Mouse (Mus musculus): Measurements from ENCODE around the gene Bmp2k. TPM values are rescaled to one million over a fixed set of nuclear protein-coding genes. Genes with fewer than 3 reads are reported as not detected.

Bmp2k gene
- polyA plus RNA-seq, 1 experiment from 2014 or later, result 9.4 TPM

DNA sequence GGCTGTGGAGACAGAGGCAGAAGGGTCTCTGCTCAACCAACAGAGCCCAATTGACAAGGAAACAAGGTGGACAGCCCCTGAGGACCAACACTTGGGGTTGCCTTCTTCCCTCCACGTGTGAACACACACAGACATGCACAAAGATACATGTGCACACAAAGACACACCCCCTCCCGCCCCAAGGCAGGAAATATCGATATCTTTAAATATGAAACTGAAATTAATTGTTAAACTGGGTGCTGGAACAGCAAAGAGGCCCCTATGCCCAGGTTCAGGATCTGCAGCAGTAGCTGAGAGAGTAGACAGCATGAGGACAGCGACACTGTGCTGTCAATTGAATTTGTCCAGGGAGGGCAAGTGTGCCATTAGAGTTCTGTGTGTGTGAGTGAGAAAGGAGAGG lies 68.3 kb downstream of the Bmp2k start:
- Histone ChIP-seq H3K4me2 (no peak overlapping the region), H3K36me3 (peaks cover 54% of the 10 kb centered on the region), H3K27ac (no peak overlapping the region)

DNA sequence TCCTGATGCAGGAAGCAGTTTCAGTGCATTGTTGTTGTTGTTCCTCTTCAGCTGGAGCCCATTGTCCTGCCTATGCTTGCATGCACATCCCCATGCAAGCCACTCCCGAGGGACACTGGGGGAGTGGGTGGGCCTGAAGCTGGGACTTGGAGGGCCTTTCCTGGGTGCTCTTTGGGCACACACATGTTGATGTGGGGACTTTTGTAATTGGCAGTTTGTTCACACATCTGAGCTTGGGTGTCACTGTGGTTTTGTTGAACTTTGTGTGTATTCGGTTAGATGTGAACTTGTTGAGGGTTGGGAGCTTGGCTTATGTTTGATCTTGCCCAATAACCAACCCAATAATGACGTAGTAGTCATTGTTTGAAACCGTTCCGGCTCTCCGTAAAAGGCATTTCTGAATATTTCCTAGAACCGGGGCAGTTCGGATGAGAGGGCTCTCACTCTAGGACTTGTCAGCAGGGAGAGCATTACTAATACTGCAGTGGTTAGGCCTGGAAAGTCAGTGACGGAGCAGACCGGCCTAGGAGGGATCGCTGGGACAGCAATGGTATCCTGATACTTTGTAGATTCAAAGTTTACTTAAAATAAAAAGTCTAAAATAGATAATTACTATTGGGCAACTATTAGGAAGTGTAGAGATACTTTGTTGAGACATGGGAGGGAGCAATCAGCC lies 78.1 kb downstream of the Bmp2k start:
- H3K36me3 ChIP-seq, result peaks cover 5% of the 10 kb centered on the region; the same call in 1 of the 2 replicates
- no peaks in the 10 kb centered on the region for H3K27me3 ChIP-seq
- H3K27ac ChIP-seq, result no peak overlapping the region
- H3K4me2 ChIP-seq, result no peak overlapping the region
- no peak overlapping the region for H3K4me3 ChIP-seq
- no peaks in the 10 kb centered on the region for H3K9me3 ChIP-seq
- H3K4me1 ChIP-seq, result no peaks in the 10 kb centered on the region
- no peak for ATAC-seq (ENCODE audit: insufficient number of reproducible peaks, insufficient read depth, low FRiP score, low TSS enrichment, low read depth)
- H3K9ac ChIP-seq, result no peak overlapping the region
- 90% methylated on average over 11 of the region's 11 CpGs for WGBS

More for the DNA sequence above, 68.3 kb downstream of the Bmp2k start:
- Histone ChIP-seq H3K27me3 (no peaks in the 10 kb centered on the region), H3K4me3 (no peak overlapping the region), H3K4me1 (no peaks in the 10 kb centered on the region), H3K9ac (no peak overlapping the region), H3K9me3 (no peaks in the 10 kb centered on the region)
- 87% methylated on average over 4 of the region's 4 CpGs for WGBS
- no peak for ATAC-seq (ENCODE audit: insufficient number of reproducible peaks, insufficient read depth, low FRiP score, low TSS enrichment, low read depth)

DNA sequence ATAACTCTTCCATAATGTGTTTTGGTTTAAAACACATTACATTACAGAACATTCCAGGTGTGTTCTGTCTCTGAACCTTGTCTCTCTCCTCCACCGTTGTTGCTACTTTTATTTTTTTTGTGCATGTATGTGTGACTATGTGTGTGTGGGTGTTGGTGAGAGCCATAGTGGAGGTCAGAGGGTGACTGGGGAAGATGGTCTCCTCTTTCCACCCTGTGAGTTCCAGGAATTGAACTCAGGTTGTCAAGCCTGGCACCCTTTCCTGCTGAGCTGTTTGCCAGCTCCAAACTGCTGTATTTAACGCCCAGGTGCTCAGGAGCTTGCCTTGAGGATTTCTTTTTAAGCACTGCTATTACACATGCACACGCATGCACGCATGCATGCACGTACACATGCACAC lies 78.7 kb downstream of the Bmp2k start:
- 0 out of 2 replicates have a peak, but pooled peaks cover under 1% of the 10 kb centered on the region for H3K36me3 ChIP-seq
- no peak overlapping the region for H3K4me3 ChIP-seq
- no peaks in the 10 kb centered on the region for H3K4me1 ChIP-seq
- H3K27ac ChIP-seq, result no peak overlapping the region
- no peak for ATAC-seq (ENCODE audit: insufficient number of reproducible peaks, insufficient read depth, low FRiP score, low TSS enrichment, low read depth)
- no peak overlapping the region for H3K4me2 ChIP-seq
- H3K27me3 ChIP-seq, result no peaks in the 10 kb centered on the region
- H3K9me3 ChIP-seq, result no peaks in the 10 kb centered on the region
- WGBS, result 94% methylated on average over 5 of the region's 5 CpGs
- H3K9ac ChIP-seq, result no peak overlapping the region

DNA sequence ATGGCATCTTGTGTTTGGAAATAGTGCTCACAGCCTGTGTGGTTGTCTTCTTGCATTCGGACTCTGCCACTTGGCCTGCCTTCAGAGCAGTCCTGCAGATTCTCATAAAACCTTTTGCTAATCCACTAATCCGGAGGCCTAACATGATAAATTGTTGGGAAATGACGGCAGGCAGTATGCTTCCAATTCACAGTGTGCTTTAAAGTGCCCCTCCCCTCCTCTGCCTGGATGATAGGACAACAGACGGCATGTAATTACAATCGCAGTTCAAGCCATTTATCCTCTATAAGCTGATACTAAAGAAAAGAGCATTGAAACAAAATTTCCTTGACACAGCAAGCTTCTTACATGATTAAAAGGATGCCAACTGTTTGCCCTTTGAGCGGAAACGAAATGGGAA lies 80.2 kb downstream of the Bmp2k start:
- Histone ChIP-seq H3K4me2 (no peak overlapping the region), H3K27me3 (no peaks in the 10 kb centered on the region), H3K9ac (no peak overlapping the region), H3K27ac (no peak overlapping the region), H3K9me3 (no peaks in the 10 kb centered on the region), H3K4me3 (no peak overlapping the region), H3K36me3 (no peaks in the 10 kb centered on the region), H3K4me1 (no peaks in the 10 kb centered on the region)
- 73% methylated on average over 7 of the region's 7 CpGs for WGBS
- no peak for ATAC-seq (ENCODE audit: insufficient number of reproducible peaks, insufficient read depth, low FRiP score, low TSS enrichment, low read depth)

GRCm38 (mm10) chr5:97078641-97079040 lies 81.2 kb downstream of the Bmp2k start:
- WGBS, result 74% methylated on average over 5 of the region's 5 CpGs
- ATAC-seq (ENCODE audit: insufficient number of reproducible peaks, insufficient read depth, low FRiP score, low TSS enrichment, low read depth), result no peak
- no peak overlapping the region for H3K9ac ChIP-seq
- H3K4me3 ChIP-seq, result no peak overlapping the region
- H3K36me3 ChIP-seq, result no peaks in the 10 kb centered on the region
- H3K27ac ChIP-seq, result no peak overlapping the region
- no peak overlapping the region for H3K4me2 ChIP-seq
- H3K4me1 ChIP-seq, result no peaks in the 10 kb centered on the region
- no peaks in the 10 kb centered on the region for H3K27me3 ChIP-seq
- H3K9me3 ChIP-seq, result no peaks in the 10 kb centered on the region

- H3K4me3 ChIP-seq, result no peak overlapping the region
- H3K27me3 ChIP-seq, result no peaks in the 10 kb centered on the region
- no peaks in the 10 kb centered on the region for H3K4me1 ChIP-seq
- 61% methylated on average over 3 of the region's 3 CpGs for WGBS
- H3K9ac ChIP-seq, result no peak overlapping the region
- ATAC-seq (ENCODE audit: insufficient number of reproducible peaks, insufficient read depth, low FRiP score, low TSS enrichment, low read depth), result no peak
- H3K4me2 ChIP-seq, result no peak overlapping the region
- no peaks in the 10 kb centered on the region for H3K9me3 ChIP-seq
- H3K27ac ChIP-seq, result no peak overlapping the region
- H3K36me3 ChIP-seq, result peaks cover 8% of the 10 kb centered on the region; the same call in 1 of the 2 replicates
These were observed 84.0 kb downstream of the Bmp2k start for GRCm38 (mm10) chr5:97081481-97081880.

GRCm38 (mm10) chr5:97083701-97084100 lies 86.2 kb downstream of the Bmp2k start:
- no peak overlapping the region for H3K4me2 ChIP-seq
- H3K9me3 ChIP-seq, result no peaks in the 10 kb centered on the region
- peaks cover 26% of the 10 kb centered on the region for H3K36me3 ChIP-seq
- no peak overlapping the region for H3K4me3 ChIP-seq
- H3K27me3 ChIP-seq, result no peaks in the 10 kb centered on the region
- no peak for ATAC-seq (ENCODE audit: insufficient number of reproducible peaks, insufficient read depth, low FRiP score, low TSS enrichment, low read depth)
- 88% methylated on average over 6 of the region's 6 CpGs for WGBS
- no peak overlapping the region for H3K9ac ChIP-seq
- H3K4me1 ChIP-seq, result no peaks in the 10 kb centered on the region
- H3K27ac ChIP-seq, result no peak overlapping the region

- Histone ChIP-seq H3K36me3 (peaks cover 30% of the 10 kb centered on the region), H3K27ac (no peak overlapping the region), H3K4me2 (no peak overlapping the region), H3K27me3 (no peaks in the 10 kb centered on the region), H3K4me1 (no peaks in the 10 kb centered on the region), H3K4me3 (no peak overlapping the region), H3K9me3 (no peaks in the 10 kb centered on the region), H3K9ac (no peak overlapping the region)
- WGBS, result 91% methylated on average over 4 of the region's 4 CpGs
- ATAC-seq (ENCODE audit: insufficient number of reproducible peaks, insufficient read depth, low FRiP score, low TSS enrichment, low read depth), result no peak
These were observed 87.1 kb downstream of the Bmp2k start for GRCm38 (mm10) chr5:97084541-97084940.

DNA sequence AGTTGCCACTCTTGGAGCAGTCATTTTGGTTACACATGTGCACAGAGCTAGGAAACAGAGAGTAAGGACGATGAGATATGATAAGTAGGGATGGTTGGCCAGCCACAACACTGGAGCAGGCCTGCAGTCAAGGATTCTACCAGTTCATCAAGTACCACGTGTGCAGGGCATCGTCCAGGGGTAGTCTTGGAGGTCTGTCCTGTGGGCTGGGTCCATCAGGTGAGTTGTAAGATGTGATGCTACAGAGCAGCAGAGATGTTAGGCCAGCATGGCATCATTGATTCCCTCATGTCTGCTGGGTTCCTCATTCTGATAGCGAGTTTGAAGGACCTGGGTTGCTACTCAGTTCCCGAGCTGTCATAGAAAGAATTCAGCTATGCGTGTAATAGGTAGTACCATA lies 87.6 kb downstream of the Bmp2k start:
- Histone ChIP-seq H3K9ac (no peak overlapping the region), H3K9me3 (no peaks in the 10 kb centered on the region), H3K4me2 (no peak overlapping the region), H3K27me3 (no peaks in the 10 kb centered on the region), H3K36me3 (peaks cover 30% of the 10 kb centered on the region), H3K27ac (no peak overlapping the region), H3K4me1 (no peaks in the 10 kb centered on the region), H3K4me3 (no peak overlapping the region)
- no peak for ATAC-seq (ENCODE audit: insufficient number of reproducible peaks, insufficient read depth, low FRiP score, low TSS enrichment, low read depth)
- WGBS, result 90% methylated on average over 6 of the region's 6 CpGs

DNA sequence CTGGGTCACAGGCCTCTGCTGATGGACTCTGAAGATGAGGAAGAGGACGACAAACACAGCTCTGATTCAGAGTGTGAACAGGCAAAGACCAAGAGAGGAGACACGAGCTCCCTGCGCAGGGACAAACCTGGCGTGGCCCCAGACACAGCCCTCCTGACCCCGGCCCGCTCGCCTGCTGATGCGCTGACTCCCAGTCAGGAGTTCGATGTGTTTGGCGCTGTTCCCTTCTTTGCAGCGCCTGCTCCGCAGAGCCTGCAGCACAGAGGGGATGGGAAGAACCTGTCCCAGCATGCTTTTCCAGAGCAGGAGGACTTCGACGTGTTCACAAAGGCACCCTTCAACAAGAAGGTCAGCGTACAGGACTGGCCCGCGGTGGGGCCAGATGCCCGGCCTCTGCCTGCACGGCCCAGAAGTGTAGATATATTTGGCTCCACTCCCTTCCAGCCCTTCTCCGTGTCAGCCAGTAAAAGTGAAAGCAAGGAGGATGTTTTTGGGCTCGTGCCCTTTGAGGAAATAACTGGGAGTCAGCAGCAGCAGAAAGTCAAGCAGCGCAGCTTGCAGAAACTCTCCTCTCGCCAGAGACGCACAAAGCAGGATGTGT lies 89.6 kb downstream of the Bmp2k start:
- ATAC-seq (ENCODE audit: insufficient number of reproducible peaks, insufficient read depth, low FRiP score, low TSS enrichment, low read depth), result no peak
- Histone ChIP-seq H3K36me3 (peaks cover 30% of the 10 kb centered on the region), H3K9ac (no peak overlapping the region), H3K27me3 (no peaks in the 10 kb centered on the region), H3K4me2 (no peak overlapping the region), H3K4me3 (no peak overlapping the region), H3K4me1 (no peaks in the 10 kb centered on the region), H3K9me3 (no peaks in the 10 kb centered on the region), H3K27ac (no peak overlapping the region)
- 90% methylated on average over 24 of the region's 24 CpGs for WGBS

DNA sequence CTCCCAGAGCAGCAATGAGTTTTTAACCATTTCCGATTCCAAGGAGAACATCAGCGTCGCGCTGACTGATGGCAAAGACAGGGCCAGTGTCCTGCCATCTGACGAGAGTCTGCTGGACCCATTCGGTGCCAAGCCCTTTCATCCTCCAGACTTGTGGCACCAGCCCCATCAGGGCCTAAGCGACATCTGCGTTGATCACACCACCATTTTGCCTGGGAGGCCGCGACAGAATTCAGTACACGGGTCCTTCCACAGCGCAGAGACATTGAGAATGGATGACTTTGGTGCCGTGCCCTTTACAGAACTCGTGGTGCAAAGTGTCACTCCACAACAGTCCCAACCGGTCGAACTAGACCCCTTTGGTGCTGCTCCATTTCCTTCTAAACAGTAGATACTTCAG lies 90.3 kb downstream of the Bmp2k start:
- WGBS, result 94% methylated on average over 16 of the region's 16 CpGs
- H3K27ac ChIP-seq, result no peak overlapping the region
- no peaks in the 10 kb centered on the region for H3K27me3 ChIP-seq
- ATAC-seq (ENCODE audit: insufficient number of reproducible peaks, insufficient read depth, low FRiP score, low TSS enrichment, low read depth), result no peak
- H3K4me1 ChIP-seq, result no peaks in the 10 kb centered on the region
- H3K4me3 ChIP-seq, result no peak overlapping the region
- no peak overlapping the region for H3K4me2 ChIP-seq
- H3K9me3 ChIP-seq, result no peaks in the 10 kb centered on the region
- H3K36me3 ChIP-seq, result peaks cover 30% of the 10 kb centered on the region
- H3K9ac ChIP-seq, result no peak overlapping the region

DNA sequence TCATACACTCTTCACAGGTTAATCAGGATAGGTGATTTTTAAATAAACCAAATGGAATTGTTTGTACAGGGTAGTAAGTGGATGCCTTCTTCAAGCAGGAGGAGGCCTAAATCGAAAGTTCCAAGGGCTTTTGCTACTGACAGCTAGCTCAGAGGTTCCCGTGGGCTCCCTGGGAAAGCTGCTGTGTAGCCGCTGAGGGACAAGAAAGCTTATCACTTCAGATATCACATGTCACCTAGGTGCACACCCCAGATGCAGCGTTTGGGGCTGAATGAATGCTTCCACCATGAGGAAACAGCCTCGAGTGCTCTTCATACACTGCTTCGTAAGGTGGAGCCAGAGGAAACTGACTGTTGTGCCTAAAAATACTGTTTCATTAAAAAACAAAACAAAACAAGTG lies 90.7 kb downstream of the Bmp2k start:
- Histone ChIP-seq H3K9ac (no peak overlapping the region), H3K36me3 (peaks cover 33% of the 10 kb centered on the region), H3K4me1 (no peaks in the 10 kb centered on the region), H3K9me3 (no peaks in the 10 kb centered on the region), H3K27ac (no peak overlapping the region), H3K4me3 (no peak overlapping the region), H3K27me3 (no peaks in the 10 kb centered on the region), H3K4me2 (no peak overlapping the region)
- WGBS, result 79% methylated on average over 6 of the region's 6 CpGs
- no peak for ATAC-seq (ENCODE audit: insufficient number of reproducible peaks, insufficient read depth, low FRiP score, low TSS enrichment, low read depth)

Data from embryonic facial prominence, embryonic 13.5 days (tissue).